Mouse (Mus musculus): ENCODE results near the gene Rgs3. TPM values are rescaled to one million over a fixed set of nuclear protein-coding genes. Genes with fewer than 3 reads are reported as not detected.

Rgs3 gene
- polyA plus RNA-seq, 1 experiment from 2014 or later = 62.0 TPM

- H3K36me3 ChIP-seq (ENCODE audit: insufficient read depth, low read length) = no peaks in the 10 kb centered on the region
- H3K9ac ChIP-seq (replicated peaks; ENCODE audit: low read length) = peak overlapping the region; percentile 70
- no peaks in the 10 kb centered on the region for H3K27me3 ChIP-seq (ENCODE audit: insufficient read depth, low read length)
- H3K27ac ChIP-seq (ENCODE audit: low read length) = peak overlapping the region; percentile 51
- H3K9me3 ChIP-seq (ENCODE audit: low read length) = no peaks in the 10 kb centered on the region
- H3K4me2 ChIP-seq (replicated peaks; ENCODE audit: low read depth, low read length) = peak overlapping the region; percentile 59
- WGBS = 9% methylated on average over 30 of the region's 30 CpGs
- H3K4me1 ChIP-seq (ENCODE audit: insufficient read depth, low read length) = peaks cover 44% of the 10 kb centered on the region
- H3K4me3 ChIP-seq (ENCODE audit: low read length) = peak overlapping the region; percentile 55
- ATAC-seq (ENCODE audit: low FRiP score, low TSS enrichment) = peak; percentile 43
These were observed 114.7 kb downstream of the Rgs3 start for GRCm38 (mm10) chr4:62674031-62674995.

- Histone ChIP-seq H3K36me3 (ENCODE audit: insufficient read depth, low read length) (no peaks in the 10 kb centered on the region), H3K9me3 (ENCODE audit: low read length) (no peaks in the 10 kb centered on the region), H3K27ac (ENCODE audit: low read length) (no peak overlapping the region), H3K4me2 (replicated peaks; ENCODE audit: low read depth, low read length) (peak overlapping the region; percentile 59), H3K4me1 (ENCODE audit: insufficient read depth, low read length) (peaks cover 35% of the 10 kb centered on the region), H3K4me3 (ENCODE audit: low read length) (peak overlapping the region; percentile 55), H3K27me3 (ENCODE audit: insufficient read depth, low read length) (no peaks in the 10 kb centered on the region), H3K9ac (replicated peaks; ENCODE audit: low read length) (peak overlapping the region; percentile 70; the same call in 1 of the 2 replicates)
- 87% methylated on average over 2 of the region's 2 CpGs for WGBS
- no peak for ATAC-seq (ENCODE audit: low FRiP score, low TSS enrichment)
These were observed 115.7 kb downstream of the Rgs3 start for GRCm38 (mm10) chr4:62675394-62675793.

- no peak overlapping the region for H3K4me2 ChIP-seq (replicated peaks; ENCODE audit: low read depth, low read length)
- ATAC-seq (ENCODE audit: low FRiP score, low TSS enrichment) = no peak
- WGBS = 54% methylated on average over 10 of the region's 10 CpGs
These were observed 117.5 kb downstream of the Rgs3 start for GRCm38 (mm10) chr4:62677047-62677737.

GRCm38 (mm10) chr4:62679157-62679556 is 119.5 kb downstream of the Rgs3 start:
- H3K9ac ChIP-seq (replicated peaks; ENCODE audit: low read length) = no peak overlapping the region
- H3K4me1 ChIP-seq (ENCODE audit: insufficient read depth, low read length) = peaks cover 35% of the 10 kb centered on the region
- H3K9me3 ChIP-seq (ENCODE audit: low read length) = no peaks in the 10 kb centered on the region
- no peaks in the 10 kb centered on the region for H3K36me3 ChIP-seq (ENCODE audit: insufficient read depth, low read length)
- H3K27me3 ChIP-seq (ENCODE audit: insufficient read depth, low read length) = no peaks in the 10 kb centered on the region
- WGBS = 88% methylated on average over 9 of the region's 9 CpGs
- no peak for ATAC-seq (ENCODE audit: low FRiP score, low TSS enrichment)
- no peak overlapping the region for H3K27ac ChIP-seq (ENCODE audit: low read length)
- no peak overlapping the region for H3K4me3 ChIP-seq (ENCODE audit: low read length)
- no peak overlapping the region for H3K4me2 ChIP-seq (replicated peaks; ENCODE audit: low read depth, low read length)

More at GRCm38 (mm10) chr4:62677047-62677737, 117.5 kb downstream of the Rgs3 start:
- Histone ChIP-seq H3K27me3 (ENCODE audit: insufficient read depth, low read length) (no peaks in the 10 kb centered on the region), H3K27ac (ENCODE audit: low read length) (no peak overlapping the region), H3K4me1 (ENCODE audit: insufficient read depth, low read length) (peaks cover 34% of the 10 kb centered on the region), H3K9me3 (ENCODE audit: low read length) (no peaks in the 10 kb centered on the region), H3K9ac (replicated peaks; ENCODE audit: low read length) (no peak overlapping the region; the same call in 1 of the 2 replicates), H3K36me3 (ENCODE audit: insufficient read depth, low read length) (no peaks in the 10 kb centered on the region), H3K4me3 (ENCODE audit: low read length) (no peak overlapping the region)

- ATAC-seq (ENCODE audit: low FRiP score, low TSS enrichment) = no peak
- Histone ChIP-seq H3K9ac (replicated peaks; ENCODE audit: low read length) (no peak overlapping the region), H3K4me3 (ENCODE audit: low read length) (no peak overlapping the region), H3K36me3 (ENCODE audit: insufficient read depth, low read length) (no peaks in the 10 kb centered on the region), H3K27me3 (ENCODE audit: insufficient read depth, low read length) (no peaks in the 10 kb centered on the region), H3K27ac (ENCODE audit: low read length) (no peak overlapping the region), H3K4me2 (replicated peaks; ENCODE audit: low read depth, low read length) (no peak overlapping the region), H3K4me1 (ENCODE audit: insufficient read depth, low read length) (peaks cover 32% of the 10 kb centered on the region), H3K9me3 (ENCODE audit: low read length) (no peaks in the 10 kb centered on the region)
- WGBS = 74% methylated on average over 11 of the region's 11 CpGs
These were observed 121.8 kb downstream of the Rgs3 start for GRCm38 (mm10) chr4:62681467-62681866.

- Histone ChIP-seq H3K36me3 (ENCODE audit: insufficient read depth, low read length) (no peaks in the 10 kb centered on the region), H3K9ac (replicated peaks; ENCODE audit: low read length) (no peak overlapping the region), H3K4me1 (ENCODE audit: insufficient read depth, low read length) (peaks cover 27% of the 10 kb centered on the region), H3K4me3 (ENCODE audit: low read length) (no peak overlapping the region), H3K4me2 (replicated peaks; ENCODE audit: low read depth, low read length) (no peak overlapping the region), H3K9me3 (ENCODE audit: low read length) (no peaks in the 10 kb centered on the region), H3K27ac (ENCODE audit: low read length) (no peak overlapping the region), H3K27me3 (ENCODE audit: insufficient read depth, low read length) (no peaks in the 10 kb centered on the region)
- ATAC-seq (ENCODE audit: low FRiP score, low TSS enrichment) = no peak
- WGBS = 88% methylated on average over 8 of the region's 8 CpGs
These were observed 122.7 kb downstream of the Rgs3 start for GRCm38 (mm10) chr4:62682371-62682770.

- no peak overlapping the region for H3K27ac ChIP-seq (ENCODE audit: low read length)
- no peaks in the 10 kb centered on the region for H3K9me3 ChIP-seq (ENCODE audit: low read length)
- H3K36me3 ChIP-seq (ENCODE audit: insufficient read depth, low read length) = no peaks in the 10 kb centered on the region
- 91% methylated on average over 6 of the region's 6 CpGs for WGBS
- ATAC-seq (ENCODE audit: low FRiP score, low TSS enrichment) = no peak
- peaks cover 23% of the 10 kb centered on the region for H3K4me1 ChIP-seq (ENCODE audit: insufficient read depth, low read length)
- no peak overlapping the region for H3K4me3 ChIP-seq (ENCODE audit: low read length)
- H3K9ac ChIP-seq (replicated peaks; ENCODE audit: low read length) = no peak overlapping the region
- no peak overlapping the region for H3K4me2 ChIP-seq (replicated peaks; ENCODE audit: low read depth, low read length)
- no peaks in the 10 kb centered on the region for H3K27me3 ChIP-seq (ENCODE audit: insufficient read depth, low read length)
These were observed 123.5 kb downstream of the Rgs3 start for GRCm38 (mm10) chr4:62683148-62683547.

GRCm38 (mm10) chr4:62684351-62684750 is 124.7 kb downstream of the Rgs3 start:
- 74% methylated on average over 3 of the region's 3 CpGs for WGBS
- ATAC-seq (ENCODE audit: low FRiP score, low TSS enrichment) = no peak
- H3K4me3 ChIP-seq (ENCODE audit: low read length) = no peak overlapping the region

GRCm38 (mm10) chr4:62685268-62685667 is 125.6 kb downstream of the Rgs3 start:
- no peak overlapping the region for H3K27ac ChIP-seq (ENCODE audit: low read length)

More at GRCm38 (mm10) chr4:62684351-62684750, 124.7 kb downstream of the Rgs3 start:
- no peaks in the 10 kb centered on the region for H3K27me3 ChIP-seq (ENCODE audit: insufficient read depth, low read length)
- H3K4me1 ChIP-seq (ENCODE audit: insufficient read depth, low read length) = peaks cover 23% of the 10 kb centered on the region
- H3K27ac ChIP-seq (ENCODE audit: low read length) = no peak overlapping the region
- no peak overlapping the region for H3K4me2 ChIP-seq (replicated peaks; ENCODE audit: low read depth, low read length)
- H3K36me3 ChIP-seq (ENCODE audit: insufficient read depth, low read length) = no peaks in the 10 kb centered on the region
- H3K9me3 ChIP-seq (ENCODE audit: low read length) = no peaks in the 10 kb centered on the region
- 0 out of 2 replicates have a peak overlapping the region, but pooled peaks have one; percentile 17 for H3K9ac ChIP-seq (replicated peaks; ENCODE audit: low read length)

More at GRCm38 (mm10) chr4:62685268-62685667, 125.6 kb downstream of the Rgs3 start:
- Histone ChIP-seq H3K4me3 (ENCODE audit: low read length) (no peak overlapping the region), H3K36me3 (ENCODE audit: insufficient read depth, low read length) (no peaks in the 10 kb centered on the region), H3K9ac (replicated peaks; ENCODE audit: low read length) (no peak overlapping the region), H3K4me1 (ENCODE audit: insufficient read depth, low read length) (peaks cover 23% of the 10 kb centered on the region), H3K4me2 (replicated peaks; ENCODE audit: low read depth, low read length) (no peak overlapping the region), H3K27me3 (ENCODE audit: insufficient read depth, low read length) (no peaks in the 10 kb centered on the region), H3K9me3 (ENCODE audit: low read length) (no peaks in the 10 kb centered on the region)
- no peak for ATAC-seq (ENCODE audit: low FRiP score, low TSS enrichment)
- 77% methylated on average over 10 of the region's 10 CpGs for whole genome bisulfite sequencing
